Mouse (Mus musculus): ENCODE measurements around the gene Fam166b.

DNA sequence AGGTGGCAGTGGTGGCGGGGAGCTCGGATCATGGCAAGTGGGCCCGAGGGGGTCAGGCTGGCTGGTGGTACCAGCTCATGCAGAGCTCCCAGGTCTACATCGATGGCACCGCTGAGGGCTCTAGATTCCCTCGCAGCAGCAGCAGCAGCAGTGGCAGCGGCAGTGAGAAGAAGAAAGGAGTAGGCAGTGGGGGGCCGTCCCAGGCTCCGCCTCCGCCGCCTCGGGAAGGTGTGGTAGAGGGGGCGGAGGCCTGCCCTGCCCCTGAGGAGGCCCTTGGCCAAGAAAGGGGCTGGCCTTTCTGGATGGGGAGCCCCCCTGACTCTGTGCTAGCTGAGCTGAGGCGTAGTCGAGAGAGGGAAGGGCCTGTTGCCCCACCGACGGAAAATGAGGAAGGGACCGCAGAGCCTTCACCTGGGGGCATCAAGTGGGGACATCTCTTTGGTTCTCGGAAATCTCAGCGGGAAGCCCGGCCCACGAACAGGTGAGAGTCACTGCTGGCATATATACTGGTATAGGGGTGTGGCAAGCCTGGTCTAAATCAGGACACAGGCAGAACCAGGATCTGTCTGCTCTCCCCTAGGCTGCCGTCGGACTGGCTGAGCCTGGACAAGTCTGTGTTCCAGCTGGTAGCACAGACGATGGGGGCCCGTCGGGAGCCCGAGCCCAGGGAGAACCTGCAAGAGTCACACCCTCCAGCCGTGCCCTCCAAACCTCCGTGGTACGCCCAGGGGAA, 3.1 kb downstream of the Fam166b start:
- no peak for TF ChIP-seq CTCF (conservative IDR thresholded peaks at IDR 0.05; ENCODE audit: insufficient read depth, insufficient read length, low read depth, low read length)
- no peak for TF ChIP-seq POLR2A (IDR thresholded peaks at IDR 0.05; ENCODE audit: low read depth, low read length)
